Mouse (Mus musculus): Measurements from ENCODE around the gene Svop.

- TF ChIP-seq CTCF (IDR thresholded peaks at IDR 0.05; ENCODE audit: low read depth): no peak
- no peak for TF ChIP-seq EP300 (optimal IDR thresholded peaks at IDR 0.05)
Observed at GRCm38 (mm10) chr5:114101873-114102272, 10.5 kb upstream of the Svop start.
